ENCODE assay signal across 8 mouse cellular contexts in genomic region chr17:8652681-8653262, GRCm38 (mm10).
A peak's percentile ranks its signal among the peaks of the same experiment; 100 is the strongest.
DNase-seq lines count a peak whose midpoint lies in the region; ATAC-seq lines count a peak whose summit lies in the region.

No protein-coding gene starts in this region.

- no peak for ATAC-seq in megakaryocyte, adult 5-6 weeks (ENCODE audit: poor library complexity, severe bottlenecking)

- peak; percentile 48 to 49 for DNase-seq in cerebellum, adult 18-20 months
- DNase-seq in cerebellum, postnatal 4 days (ENCODE audit: low spot score in 2 of 2), result no peak
- DNase-seq in Muller cell, postnatal 12 days (ENCODE audit: inconsistent ontology term), result peak; percentile 20
- DNase-seq in gastrocnemius, adult 18-20 months (ENCODE audit: low spot score), result peak; percentile 81
- peak; percentile 31 to 35 for DNase-seq in layer of hippocampus, adult 8-10 months (ENCODE audit: low spot score in 2 of 2)
- DNase-seq in left cerebral cortex, adult 18-20 months (ENCODE audit: low spot score in 2 of 2), result no peak
- no peak for DNase-seq in left cerebral cortex, adult 11 months (ENCODE audit: low spot score)

Comparison
In these comparisons a context has a peak if more than half of its experiments do, and no peak if none do; other contexts are left out.
1. DNase-seq: peak in cerebellum, adult 18-20 months (2 of 2), Muller cell, postnatal 12 days (single experiment), gastrocnemius, adult 18-20 months (single experiment) and layer of hippocampus, adult 8-10 months (2 of 2); none in cerebellum, postnatal 4 days (0 of 2), left cerebral cortex, adult 18-20 months (0 of 2) and left cerebral cortex, adult 11 months (single experiment).